Mouse (Mus musculus) limb, embryonic 12.5 days (tissue): ENCODE data around the gene Ncln. TPM values are rescaled to one million over a fixed set of nuclear protein-coding genes. Genes with fewer than 3 reads are reported as not detected.
A peak's percentile ranks its signal among the peaks of the same experiment; 100 is the strongest.

ENCODE experiments used
- ATAC-seq: fragments of 200-750 bp; cut with Nextera tagmentation; 2 replicates; pipeline ENCODE4 v1.8.0; 2017; ENCODE audit warnings: low read depth, moderate TSS enrichment; ENCODE audit not compliant: insufficient number of reproducible peaks, insufficient read depth, low FRiP score, low TSS enrichment
- H3K27ac ChIP-seq: fragments of 300-500 bp; sonication (generic); 2 replicates; pipeline ENCODE4 v1.5.1; 2016; ENCODE audit warnings: mild to moderate bottlenecking, moderate library complexity
- H3K27me3 ChIP-seq: fragments of 300-500 bp; sonication (generic); 2 replicates; pipeline ENCODE4 v1.6.1; 2016; ENCODE audit warnings: mild to moderate bottlenecking, moderate library complexity
- H3K36me3 ChIP-seq: fragments of 300-500 bp; sonication (generic); 2 replicates; pipeline ENCODE4 v1.6.1; 2016; ENCODE audit warnings: mild to moderate bottlenecking, moderate library complexity
- H3K4me1 ChIP-seq: fragments of 300-500 bp; sonication (generic); replicated peaks from 2 replicates; pipeline ENCODE4 v1.6.1; 2016
- H3K4me2 ChIP-seq: fragments of 300-500 bp; sonication (generic); 2 replicates; pipeline ENCODE4 v1.6.1; 2016; ENCODE audit warnings: mild to moderate bottlenecking, moderate library complexity
- H3K4me3 ChIP-seq: fragments of 300-500 bp; sonication (generic); replicated peaks from 2 replicates; pipeline ENCODE4 v1.5.1; 2016; ENCODE audit warnings: mild to moderate bottlenecking
- H3K9ac ChIP-seq: fragments of 300-500 bp; sonication (generic); replicated peaks from 2 replicates; pipeline ENCODE4 v1.6.1; 2016; ENCODE audit warnings: mild to moderate bottlenecking, moderate library complexity
- H3K9me3 ChIP-seq: fragments of 300-500 bp; sonication (generic); 2 replicates; pipeline ENCODE4 v1.6.1; 2016; ENCODE audit warnings: mild to moderate bottlenecking, moderate library complexity
- WGBS: fragments of 180-500 bp; shearing (Covaris S2); methylation state at CpG from one replicate; pipeline ENCODE4 v1.1.7; 2016; 5-methylcytosine and 5-hydroxymethylcytosine counted together
- polyA plus RNA-seq: library from polyadenylated mRNA; unstranded; fragments of >200 nt; fragmentation: Nextera tagmentation; extraction: Ambion mirVana; gene quantifications from 2 replicates; pipeline ENCODE4 v1.2.1, GENCODE M21; 2016

Ncln gene
- polyA plus RNA-seq, 1 experiment from 2014 or later = 84.3 TPM

GRCm38 (mm10) chr10:81469253-81469652 is 26.9 kb downstream of the Ncln start:
- WGBS = 83% methylated on average over 5 of the region's 5 CpGs
- Histone ChIP-seq H3K9me3 (no peaks in the 10 kb centered on the region), H3K4me3 (no peak overlapping the region), H3K4me2 (no peak overlapping the region), H3K9ac (no peak overlapping the region), H3K27ac (no peak overlapping the region), H3K36me3 (no peaks in the 10 kb centered on the region), H3K4me1 (peaks cover 13% of the 10 kb centered on the region), H3K27me3 (peaks cover 99% of the 10 kb centered on the region)
- ATAC-seq = no peak

DNA sequence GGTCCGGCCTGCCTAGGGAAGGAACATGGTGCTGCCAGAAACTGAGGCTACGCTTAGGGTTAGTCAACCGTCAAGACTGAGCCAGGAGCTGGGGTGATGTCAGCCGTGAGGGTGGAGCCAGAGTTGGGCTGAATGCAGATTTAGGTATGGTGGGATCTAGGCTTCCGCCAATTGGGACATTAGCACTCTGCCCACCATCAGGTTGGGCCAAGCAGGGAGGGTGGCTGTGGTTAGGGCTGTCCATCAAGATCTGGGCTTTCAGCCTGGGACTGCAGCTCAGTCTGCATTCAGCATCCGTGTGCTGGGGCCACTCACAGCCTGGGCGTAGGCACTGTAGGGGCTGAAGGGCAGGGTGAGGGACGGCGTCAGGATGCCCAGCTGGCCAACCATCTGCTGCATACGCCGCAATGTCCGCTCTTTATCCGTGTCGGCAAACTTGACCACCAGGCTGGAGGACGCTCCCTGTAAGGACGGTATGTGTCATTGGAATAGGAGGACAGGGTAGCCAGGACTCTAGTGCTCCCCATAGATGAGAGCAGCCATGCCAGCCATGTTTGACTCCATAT is 28.4 kb downstream of the Ncln start:
- H3K9me3 ChIP-seq = no peaks in the 10 kb centered on the region

DNA sequence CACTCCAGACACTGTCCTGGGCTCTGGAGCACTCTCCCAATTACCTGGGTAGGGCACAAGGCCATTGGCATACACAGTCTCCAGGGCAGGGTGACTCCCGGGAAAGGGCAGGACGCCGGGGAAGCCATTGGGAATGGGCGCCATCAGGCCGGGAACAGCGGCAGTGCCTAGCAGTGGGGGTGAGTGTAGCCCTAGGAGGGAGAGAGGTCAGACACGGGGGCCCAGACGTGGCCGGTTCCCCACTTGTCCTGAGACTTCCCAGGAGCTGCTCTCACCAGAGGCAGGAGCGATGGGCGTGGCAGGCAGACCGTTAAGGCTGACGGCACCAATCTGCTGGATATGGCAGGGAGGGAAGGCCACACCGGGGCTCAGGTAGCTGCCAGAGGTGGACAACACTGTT is 29.3 kb downstream of the Ncln start:
- Histone ChIP-seq H3K4me2 (no peak overlapping the region), H3K4me1 (peaks cover 9% of the 10 kb centered on the region), H3K4me3 (no peak overlapping the region), H3K9ac (no peak overlapping the region), H3K36me3 (no peaks in the 10 kb centered on the region), H3K27ac (no peak overlapping the region), H3K27me3 (peaks cover 99% of the 10 kb centered on the region), H3K9me3 (no peaks in the 10 kb centered on the region)
- no peak for ATAC-seq
- WGBS = 53% methylated on average over 14 of the region's 14 CpGs

More for the DNA sequence above, 28.4 kb downstream of the Ncln start:
- 82% methylated on average over 16 of the region's 16 CpGs for WGBS
- H3K9ac ChIP-seq = no peak overlapping the region
- H3K36me3 ChIP-seq = no peaks in the 10 kb centered on the region
- ATAC-seq = no peak
- peaks cover 99% of the 10 kb centered on the region for H3K27me3 ChIP-seq
- peaks cover 10% of the 10 kb centered on the region for H3K4me1 ChIP-seq
- H3K4me3 ChIP-seq = no peak overlapping the region
- H3K27ac ChIP-seq = no peak overlapping the region
- H3K4me2 ChIP-seq = no peak overlapping the region

DNA sequence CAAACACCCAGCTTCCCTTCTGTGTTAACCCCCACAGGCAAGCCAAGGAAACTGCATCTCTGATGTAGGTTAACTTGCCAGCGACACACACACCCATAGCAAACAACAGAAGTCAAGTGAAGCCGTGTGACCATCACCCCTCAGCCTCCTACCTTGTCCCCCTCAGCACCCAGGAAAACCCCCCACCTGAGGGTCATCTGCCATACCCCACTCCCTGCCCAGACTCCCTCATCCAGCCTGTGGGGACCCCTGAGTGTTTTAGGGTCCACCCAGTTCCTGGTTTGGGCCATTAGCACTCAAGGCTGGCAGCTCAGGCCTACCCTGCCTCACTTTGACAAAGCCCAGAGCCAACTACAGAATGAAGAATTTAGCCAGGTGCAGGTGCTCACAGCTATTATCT is 30.1 kb downstream of the Ncln start:
- Histone ChIP-seq H3K4me3 (no peak overlapping the region), H3K27ac (no peak overlapping the region), H3K9me3 (no peaks in the 10 kb centered on the region), H3K9ac (no peak overlapping the region), H3K36me3 (no peaks in the 10 kb centered on the region), H3K4me2 (no peak overlapping the region), H3K4me1 (peaks cover 9% of the 10 kb centered on the region), H3K27me3 (peaks cover 99% of the 10 kb centered on the region)
- no peak for ATAC-seq
- 85% methylated on average over 2 of the region's 2 CpGs for WGBS

- H3K27ac ChIP-seq = no peak overlapping the region
- no peak overlapping the region for H3K9ac ChIP-seq
- peaks cover 99% of the 10 kb centered on the region for H3K27me3 ChIP-seq
- ATAC-seq = no peak
- no peaks in the 10 kb centered on the region for H3K36me3 ChIP-seq
- WGBS = 8% methylated on average over 5 of the region's 5 CpGs
- no peaks in the 10 kb centered on the region for H3K9me3 ChIP-seq
- peaks cover 9% of the 10 kb centered on the region for H3K4me1 ChIP-seq
- H3K4me3 ChIP-seq = no peak overlapping the region
- no peak overlapping the region for H3K4me2 ChIP-seq
Observed at GRCm38 (mm10) chr10:81465265-81465645, 30.9 kb downstream of the Ncln start.

DNA sequence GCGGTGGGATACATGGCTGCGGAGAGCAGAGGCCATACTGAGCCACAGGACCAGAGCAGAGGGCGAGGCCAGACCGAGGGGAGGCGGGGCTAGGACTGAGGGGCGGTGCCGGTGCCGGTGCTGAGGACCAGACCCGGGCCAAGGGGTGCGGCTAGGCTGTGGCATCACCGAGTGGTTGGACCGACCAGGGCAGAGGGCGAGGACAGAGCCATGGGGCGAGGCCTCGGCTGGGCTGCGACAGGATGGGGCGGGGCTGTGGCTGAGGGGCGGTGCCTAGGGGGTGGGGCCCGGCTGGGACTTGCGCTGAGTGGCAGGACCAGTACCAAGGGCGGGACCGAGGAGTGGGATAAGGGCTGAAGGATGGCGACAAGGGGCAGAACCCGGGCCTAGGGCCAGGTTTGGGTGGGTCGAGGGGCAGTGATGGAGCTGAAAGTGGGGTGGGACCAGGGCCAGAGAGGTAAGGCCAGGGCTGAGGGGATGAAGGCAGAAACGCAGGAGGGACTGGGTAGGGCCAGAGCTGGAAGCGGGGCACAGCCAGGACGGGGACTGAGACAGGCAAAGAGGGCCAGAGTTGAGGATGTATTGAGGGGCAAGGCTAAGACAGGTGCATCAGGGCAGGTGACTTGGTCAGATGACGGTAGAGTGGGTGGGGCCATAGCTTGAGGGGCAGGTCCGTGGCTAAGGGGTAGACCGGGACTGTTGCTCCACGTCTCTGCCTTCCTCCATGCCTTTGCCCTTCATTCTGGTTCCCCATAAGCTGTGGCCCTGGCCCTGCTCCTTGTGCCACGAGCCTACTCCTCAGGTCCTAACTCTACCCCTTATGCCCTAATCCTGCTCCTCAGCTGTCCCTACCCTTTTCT is 31.6 kb downstream of the Ncln start:
- H3K27me3 ChIP-seq = peaks cover 99% of the 10 kb centered on the region
- H3K4me3 ChIP-seq = peak overlapping the region; percentile 37
- H3K36me3 ChIP-seq = no peaks in the 10 kb centered on the region
- no peaks in the 10 kb centered on the region for H3K9me3 ChIP-seq
- no peak overlapping the region for H3K27ac ChIP-seq
- peak overlapping the region; percentile 31; the same call in 1 of the 2 replicates for H3K9ac ChIP-seq
- WGBS = 2% methylated on average over 33 of the region's 33 CpGs
- H3K4me1 ChIP-seq = peaks cover 9% of the 10 kb centered on the region
- ATAC-seq = peak; percentile 72
- H3K4me2 ChIP-seq = peak overlapping the region; percentile 58

GRCm38 (mm10) chr10:81463531-81463930 is 32.7 kb downstream of the Ncln start:
- H3K4me1 ChIP-seq = peaks cover 11% of the 10 kb centered on the region
- H3K4me2 ChIP-seq = no peak overlapping the region; the same call in 1 of the 2 replicates
- 73% methylated on average over 4 of the region's 4 CpGs for WGBS
- H3K36me3 ChIP-seq = no peaks in the 10 kb centered on the region
- H3K9me3 ChIP-seq = no peaks in the 10 kb centered on the region
- no peak for ATAC-seq
- no peak overlapping the region for H3K27ac ChIP-seq
- no peak overlapping the region for H3K9ac ChIP-seq
- no peak overlapping the region for H3K4me3 ChIP-seq
- H3K27me3 ChIP-seq = peaks cover 100% of the 10 kb centered on the region

GRCm38 (mm10) chr10:81462917-81463316 is 33.3 kb downstream of the Ncln start:
- Histone ChIP-seq H3K36me3 (no peaks in the 10 kb centered on the region), H3K27me3 (peaks cover 99% of the 10 kb centered on the region), H3K9me3 (no peaks in the 10 kb centered on the region), H3K4me2 (no peak overlapping the region), H3K9ac (no peak overlapping the region), H3K27ac (no peak overlapping the region), H3K4me3 (no peak overlapping the region), H3K4me1 (peaks cover 11% of the 10 kb centered on the region)
- WGBS = 75% methylated on average over 7 of the region's 7 CpGs
- no peak for ATAC-seq

- ATAC-seq = no peak
- Histone ChIP-seq H3K4me3 (peak overlapping the region; percentile 13; the same call in 1 of the 2 replicates), H3K27me3 (peaks cover 99% of the 10 kb centered on the region), H3K27ac (no peak overlapping the region), H3K4me2 (no peak overlapping the region), H3K4me1 (peaks cover 11% of the 10 kb centered on the region), H3K9me3 (no peaks in the 10 kb centered on the region), H3K9ac (no peak overlapping the region), H3K36me3 (no peaks in the 10 kb centered on the region)
- 42% methylated on average over 7 of the region's 7 CpGs for WGBS
Observed at GRCm38 (mm10) chr10:81462415-81462804, 33.8 kb downstream of the Ncln start.

DNA sequence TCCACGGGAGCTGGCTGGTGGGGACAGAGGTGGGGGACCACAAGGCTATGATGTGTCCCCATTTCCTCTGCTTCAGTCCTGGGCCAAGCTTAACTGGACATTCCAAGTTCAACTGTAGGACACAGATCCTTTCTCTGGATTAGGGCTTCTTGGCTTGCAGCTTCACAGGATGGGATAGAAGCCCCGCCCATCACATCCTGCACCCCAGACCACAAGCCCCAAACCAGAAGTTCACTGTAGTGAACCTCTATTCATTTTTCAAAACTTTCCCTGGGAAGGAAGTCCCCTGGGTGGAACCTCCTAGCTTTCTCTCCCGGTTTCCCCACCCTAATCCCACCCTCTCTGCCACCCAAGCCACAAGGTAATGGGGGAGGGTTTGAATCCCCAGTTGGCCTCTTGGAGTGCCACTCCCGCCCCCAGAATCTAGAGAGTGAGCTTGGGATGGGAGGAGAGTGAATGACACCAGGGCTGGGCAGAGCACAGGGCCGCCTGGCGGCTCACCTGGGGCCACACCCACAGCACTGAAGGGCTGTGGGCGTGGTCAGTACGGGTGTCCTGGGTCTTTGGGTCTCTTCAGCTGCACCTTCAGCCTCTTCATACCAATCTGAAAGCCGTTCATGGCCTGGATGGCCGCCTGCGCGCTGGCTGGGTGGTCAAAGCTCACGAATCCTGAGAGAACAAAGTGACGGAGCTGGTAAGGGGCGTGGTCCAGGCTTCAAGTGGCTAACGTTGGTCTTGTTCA is 34.3 kb downstream of the Ncln start:
- no peak overlapping the region for H3K4me2 ChIP-seq
- WGBS = 6% methylated on average over 16 of the region's 16 CpGs

DNA sequence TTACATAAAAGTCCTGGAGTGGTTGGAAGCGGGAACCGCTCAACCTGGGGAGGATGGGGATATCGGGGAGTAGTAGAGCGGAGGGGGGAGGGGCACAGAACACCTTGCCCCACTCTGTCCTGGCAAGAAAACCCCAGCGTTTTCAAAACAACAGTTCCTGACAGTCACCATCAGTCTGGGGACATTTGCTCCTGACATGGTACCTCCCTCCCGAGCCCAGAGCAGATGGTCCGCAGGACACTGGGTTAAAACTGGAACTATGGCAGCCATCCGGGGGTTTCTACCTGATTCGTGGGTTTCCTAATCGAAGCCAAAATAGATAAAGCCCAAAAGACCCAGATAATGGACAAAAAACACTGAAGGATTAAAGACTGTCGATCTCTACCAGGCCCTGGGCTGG is 35.2 kb downstream of the Ncln start:
- no peaks in the 10 kb centered on the region for H3K9me3 ChIP-seq
- no peak overlapping the region for H3K4me2 ChIP-seq
- no peak overlapping the region for H3K9ac ChIP-seq
- H3K4me3 ChIP-seq = no peak overlapping the region
- peaks cover 99% of the 10 kb centered on the region for H3K27me3 ChIP-seq
- WGBS = 38% methylated on average over 11 of the region's 11 CpGs
- no peak overlapping the region for H3K27ac ChIP-seq
- no peak for ATAC-seq
- peaks cover 11% of the 10 kb centered on the region for H3K4me1 ChIP-seq
- no peaks in the 10 kb centered on the region for H3K36me3 ChIP-seq

More for the DNA sequence above, 34.3 kb downstream of the Ncln start:
- ATAC-seq = no peak
- Histone ChIP-seq H3K4me3 (peak overlapping the region; percentile 13; the same call in 1 of the 2 replicates), H3K9ac (no peak overlapping the region), H3K9me3 (no peaks in the 10 kb centered on the region), H3K36me3 (no peaks in the 10 kb centered on the region), H3K27ac (no peak overlapping the region), H3K4me1 (peaks cover 11% of the 10 kb centered on the region), H3K27me3 (peaks cover 99% of the 10 kb centered on the region)
